Mouse (Mus musculus): ENCODE results near the gene Iqcg. TPM values are rescaled to one million over a fixed set of nuclear protein-coding genes. Genes with fewer than 3 reads are reported as not detected.

Gene Iqcg
- total RNA-seq, 1 experiment from 2014 or later = 1.6 TPM

- DNase-seq = no peak
Measured at GRCm38 (mm10) chr16:32973047-32973446, 83.0 kb downstream of the Iqcg start.

GRCm38 (mm10) chr16:32972535-32972934 is 83.5 kb downstream of the Iqcg start:
- no peak for DNase-seq

Small RNAs within 50 kb of the gene (microRNA-seq; reads per million reads assigned to microRNA genes)
- gene Gm22231 (0 reads per million in 2 experiments), gene Mir1947 (5.1 to 11.7 reads per million in 2 experiments)

Other genes starting within 250 kb of the Iqcg start
- not detected in 2 replicates for gene Smbd1, start 245.7 kb downstream of the Iqcg start, total RNA-seq (2021)
- 101 and 103 TPM in 2 replicates for gene Fyttd1, start 178.7 kb downstream of the Iqcg start, total RNA-seq (2021)
- gene Rubcn, start 178.5 kb downstream of the Iqcg start, total RNA-seq (2021) = 32.6 and 36.4 TPM in 2 replicates
- gene Lrch3, start 142.1 kb downstream of the Iqcg start, total RNA-seq (2021) = 40.7 and 42.7 TPM in 2 replicates
- 492 and 649 TPM in 2 replicates for gene Rpl35a, start 235 bp upstream of the Iqcg start, total RNA-seq (2021)
- 15.5 and 19.5 TPM in 2 replicates for gene Lmln, start 6.3 kb upstream of the Iqcg start, total RNA-seq (2021)
- gene Osbpl11, start 128.9 kb upstream of the Iqcg start, total RNA-seq (2021) = 40.1 and 42.8 TPM in 2 replicates
- gene Snx4, start 195.2 kb upstream of the Iqcg start, total RNA-seq (2021) = 41.3 and 53.2 TPM in 2 replicates